9 mouse cellular contexts compared by ENCODE assay signal in genomic region chr11:53849588-53850320, GRCm38 (mm10). TPM values are rescaled to one million over a fixed set of nuclear protein-coding genes. Genes with fewer than 3 reads are reported as not detected.
DNase-seq lines count a peak whose midpoint lies in the region; ATAC-seq and TF ChIP-seq lines count a peak whose summit lies in the region.
"Had no signal": no experiment of that assay in that cellular context is flagged by ENCODE, and none has a peak within 500 bp of the region (broad histone marks: within the 10 kb centered on the region; RNA-seq: fewer than 3 reads in every experiment).

No protein-coding gene starts in this region.

- H3K27me3 ChIP-seq in G1E (ENCODE audit: insufficient read depth, low read length): peaks cover 20% of the 10 kb centered on the region; the same call in 1 of the 2 replicates
- no peaks in the 10 kb centered on the region for H3K27me3 ChIP-seq in forebrain, embryonic 13.5 days
- no peaks in the 10 kb centered on the region for H3K27me3 ChIP-seq in lung, postnatal 0 days (replicated peaks; ENCODE audit: insufficient read depth, low read length)

- TF ChIP-seq CTCF in G1E (IDR thresholded peaks at IDR 0.05; ENCODE audit: low read depth, low read length): peak; percentile 27; the same call in 1 of the 2 replicates
- peak; percentile 87 for TF ChIP-seq CTCF in lung, postnatal 0 days (IDR thresholded peaks at IDR 0.05)

- no peak overlapping the region for H3K4me2 ChIP-seq in forebrain, embryonic 13.5 days
- H3K4me2 ChIP-seq in lung, postnatal 0 days (replicated peaks; ENCODE audit: low read depth, low read length): no peak overlapping the region

- 35% methylated on average over 9 of the region's 9 CpGs for WGBS in forebrain, embryonic 13.5 days
- WGBS in lung, postnatal 0 days: 30% methylated on average over 9 of the region's 9 CpGs

- H3K4me3 ChIP-seq in G1E (ENCODE audit: low read depth, low read length): no peak overlapping the region; the same call in 1 of the 2 replicates
- no peak overlapping the region for H3K4me3 ChIP-seq in forebrain, embryonic 13.5 days
- no peak overlapping the region for H3K4me3 ChIP-seq in lung, postnatal 0 days (ENCODE audit: low read depth, low read length)

- H3K36me3 ChIP-seq in G1E (replicated peaks): no peaks in the 10 kb centered on the region
- no peaks in the 10 kb centered on the region for H3K36me3 ChIP-seq in forebrain, embryonic 13.5 days (ENCODE audit: poor library complexity, severe bottlenecking)
- no peaks in the 10 kb centered on the region for H3K36me3 ChIP-seq in lung, postnatal 0 days (ENCODE audit: insufficient read depth, low read length)

- no peaks in the 10 kb centered on the region for H3K9me3 ChIP-seq in G1E (replicated peaks)
- H3K9me3 ChIP-seq in forebrain, embryonic 13.5 days (replicated peaks): no peaks in the 10 kb centered on the region
- H3K9me3 ChIP-seq in lung, postnatal 0 days (ENCODE audit: low read length): no peaks in the 10 kb centered on the region

- no peak overlapping the region for H3K9ac ChIP-seq in forebrain, embryonic 13.5 days
- H3K9ac ChIP-seq in lung, postnatal 0 days (replicated peaks; ENCODE audit: low read depth): no peak overlapping the region

- TF ChIP-seq EP300 in lung, postnatal 0 days (IDR thresholded peaks at IDR 0.05): peak; percentile 43; the same call in 1 of the 2 replicates

- peak; percentile 57 for ATAC-seq in G1E (ENCODE audit: extremely low read depth, insufficient number of reproducible peaks, low FRiP score, poor library complexity, severe bottlenecking)
- ATAC-seq in cerebellum, adult (ENCODE audit: insufficient number of reproducible peaks, low FRiP score, low TSS enrichment): peak; percentile 64; the same call in 1 of the 2 replicates
- peak; percentile 63; the same call in 1 of the 2 replicates for ATAC-seq in forebrain, embryonic 13.5 days
- peak; percentile 84 for ATAC-seq in lung, postnatal 0 days

- H3K27ac ChIP-seq in forebrain, embryonic 13.5 days: no peak overlapping the region
- H3K27ac ChIP-seq in lung, postnatal 0 days (ENCODE audit: low read length): no peak overlapping the region
- H3K27ac ChIP-seq: macrophage had no signal

- H3K4me1 ChIP-seq in G1E (ENCODE audit: insufficient read depth, low read depth, low read length): peaks cover 20% of the 10 kb centered on the region
- no peaks in the 10 kb centered on the region for H3K4me1 ChIP-seq in forebrain, embryonic 13.5 days
- peaks cover 10% of the 10 kb centered on the region for H3K4me1 ChIP-seq in lung, postnatal 0 days (ENCODE audit: insufficient read depth, low read depth, low read length)

- peak; percentile 79 for DNase-seq in G1E (ENCODE audit: low spot score)
- peak; percentile 88 for DNase-seq in heart, postnatal 10 days
- DNase-seq in layer of hippocampus, adult 18-20 months (ENCODE audit: low spot score in 2 of 2): peak; percentile 44 to 76
- DNase-seq in lung, postnatal 0 days (ENCODE audit: low spot score): peak; percentile 95
- DNase-seq in ovary, postnatal 14 days (ENCODE audit: low spot score): peak; percentile 76
- DNase-seq in thymus, postnatal 14 days: peak; percentile 76

- intact Hi-C loops in heart, postnatal 10 days (cut with DNase I): loop anchor here (1.0 kb wide), 2 partner anchors 91 to 112 kb away; no protein-coding TSS in a partner anchor

RNA-seq across cellular contexts. Expression of gene Gm12216, which starts 9.3 kb away (rescaled TPM):
- total RNA-seq in G1E (2014; fragmentation: Nextera tagmentation): not detected in 2 replicates
- 0.12 and 0.16 TPM in 2 replicates for total RNA-seq in G1E (2017)
- polyA plus RNA-seq in G1E (2012): not detected in 2 replicates
- 0.41 TPM in 1 of 2 replicates, not detected in the other for polyA plus RNA-seq in forebrain, embryonic 13.5 days (2015; fragmentation: Nextera tagmentation; extraction: Ambion mirVana)
- 1 to 10 TPM; 1.9 to 2.0 TPM for total RNA-seq in heart, postnatal 10 days (2021)
- total RNA-seq in layer of hippocampus, adult 18-20 months (2021): 1 to 10 TPM; 7.4 to 7.9 TPM
- polyA plus RNA-seq in lung, postnatal 0 days (2015; fragmentation: Nextera tagmentation; extraction: Ambion mirVana): 3.4 and 5.4 TPM in 2 replicates

RNA-seq across cellular contexts. Expression of gene Slc22a5, which starts 41.7 kb away (rescaled TPM):
- total RNA-seq in G1E (2014; fragmentation: Nextera tagmentation): 3.4 and 6.2 TPM in 2 replicates
- 7.0 and 8.5 TPM in 2 replicates for total RNA-seq in G1E (2017)
- polyA plus RNA-seq in G1E (2012): 5.4 and 6.8 TPM in 2 replicates
- 6.9 and 8.7 TPM in 2 replicates for polyA plus RNA-seq in forebrain, embryonic 13.5 days (2015; fragmentation: Nextera tagmentation; extraction: Ambion mirVana)
- 10 to 100 TPM; 18.3 to 20.9 TPM for total RNA-seq in heart, postnatal 10 days (2021)
- total RNA-seq in layer of hippocampus, adult 18-20 months (2021): 10 to 100 TPM in 1 of 2 experiments, 1 to 10 TPM in 1; 10.0 to 11.6 TPM
- polyA plus RNA-seq in lung, postnatal 0 days (2015; fragmentation: Nextera tagmentation; extraction: Ambion mirVana): 7.3 and 9.5 TPM in 2 replicates
